Mouse (Mus musculus) megakaryocyte, embryonic 14.5 days (primary cell): Measurements from ENCODE around the gene Coq10a. TPM values are rescaled to one million over a fixed set of nuclear protein-coding genes. Genes with fewer than 3 reads are reported as not detected.
A peak's percentile ranks its signal among the peaks of the same experiment; 100 is the strongest.
"Not testable (repeated sequence)": the region's sequence is repeated elsewhere in the genome, so short reads cannot be mapped to it uniquely, and the experiment has no call there.

Source experiments
- H3K27me3 ChIP-seq: replicated peaks from 2 replicates; pipeline ENCODE3; 2012; ENCODE audit warnings: inconsistent platforms
- H3K36me3 ChIP-seq: replicated peaks from 2 replicates; pipeline ENCODE3; 2012; ENCODE audit warnings: low read length, inconsistent platforms, mixed read lengths
- H3K4me1 ChIP-seq: 2 replicates; pipeline ENCODE4 v1.6.1; 2012; ENCODE audit warnings: inconsistent platforms
- H3K4me3 ChIP-seq: replicated peaks from 2 replicates; pipeline ENCODE3; 2012; ENCODE audit warnings: moderate library complexity, mild to moderate bottlenecking, inconsistent platforms
- H3K9me3 ChIP-seq: 2 replicates; pipeline ENCODE4 v1.6.1; 2012; ENCODE audit warnings: inconsistent platforms
- FLI1 ChIP-seq: IDR thresholded peaks from 2 replicates; pipeline ENCODE4 v1.6.1; 2012; ENCODE audit warnings: low read length, inconsistent platforms, mixed read lengths
- GATA1 ChIP-seq: IDR thresholded peaks from 3 replicates; pipeline ENCODE4 v1.6.1; 2012; ENCODE audit warnings: mixed read lengths, low read length, inconsistent platforms, borderline replicate concordance
- polyA plus RNA-seq: library from polyadenylated mRNA; stranded (reverse); fragments of >175 nt; gene quantifications from 2 replicates; pipeline ENCODE4 v1.2.3, GENCODE M21; 2012; ENCODE audit warnings: low replicate concordance; ENCODE audit not compliant: insufficient read depth

Gene Coq10a
- polyA plus RNA-seq, 1 experiment: 5.0 TPM

DNA sequence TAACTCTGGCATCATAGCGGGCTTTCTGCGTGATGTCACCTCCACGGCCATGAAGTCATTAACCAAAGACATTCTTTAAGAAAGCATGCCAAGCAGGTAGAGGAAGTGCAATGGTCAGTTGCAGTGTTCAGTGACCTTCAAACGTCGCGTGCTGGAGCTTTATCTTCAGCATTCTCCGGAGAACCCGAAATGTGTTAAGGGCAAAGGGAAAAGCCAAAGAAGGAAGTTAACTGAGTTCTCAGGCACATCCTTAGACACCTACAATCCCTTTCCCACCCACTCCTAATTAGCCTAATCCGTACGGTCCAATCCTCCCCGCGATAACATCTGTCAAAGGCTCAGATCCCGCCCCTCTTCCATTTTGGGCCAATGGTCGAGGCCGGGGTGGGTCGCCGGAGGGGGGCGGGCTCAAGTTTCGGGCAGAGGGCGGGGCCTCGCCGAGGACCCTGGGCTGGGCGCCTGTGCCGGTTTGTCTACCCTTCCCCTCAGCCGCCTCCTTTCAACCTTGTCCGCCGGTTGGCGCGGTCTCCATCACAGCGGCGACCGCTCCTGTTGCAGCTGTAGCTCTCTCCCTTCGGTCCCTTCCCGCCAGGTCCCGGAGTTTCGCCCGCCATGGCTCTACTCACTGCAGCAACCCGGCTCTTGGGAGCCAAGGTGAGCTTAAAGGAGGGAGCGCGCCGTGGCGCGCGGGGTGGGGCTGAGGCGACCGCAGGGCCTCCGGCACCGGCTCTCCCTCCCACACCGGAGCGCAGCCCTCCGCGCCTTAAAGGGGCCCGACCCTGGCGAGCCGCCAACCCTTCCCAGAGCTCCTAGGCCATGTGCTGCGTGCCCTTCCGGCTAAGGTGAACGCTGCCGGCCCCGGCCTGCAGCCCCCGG, 31.3 kb downstream of the Coq10a start, which contains the start of gene Cs:
Cs (plus strand) TSS at position 429 of the 876 bp plus-strand sequence.
- peaks cover 9% of the 10 kb centered on the region for H3K36me3 ChIP-seq
- H3K9me3 ChIP-seq: no peaks in the 10 kb centered on the region
- H3K4me3 ChIP-seq: peak within 1 kb of the TSS; percentile 96
- H3K27me3 ChIP-seq: no peaks in the 10 kb centered on the region
- TF ChIP-seq FLI1: no peak
- no peak; the same call in 2 of the 3 replicates for TF ChIP-seq GATA1
- peaks cover 63% of the 10 kb centered on the region for H3K4me1 ChIP-seq

GRCm38 (mm10) chr10:128336597-128336996, 32.2 kb downstream of the Coq10a start:
- H3K27me3 ChIP-seq: no peaks in the 10 kb centered on the region
- peak overlapping the region; percentile 96 for H3K4me3 ChIP-seq
- TF ChIP-seq GATA1: no peak
- TF ChIP-seq FLI1: no peak
- H3K9me3 ChIP-seq: no peaks in the 10 kb centered on the region
- H3K36me3 ChIP-seq: peaks cover 6% of the 10 kb centered on the region
- peaks cover 62% of the 10 kb centered on the region for H3K4me1 ChIP-seq

GRCm38 (mm10) chr10:128336195-128336594, 32.6 kb downstream of the Coq10a start:
- H3K4me1 ChIP-seq: peaks cover 61% of the 10 kb centered on the region
- H3K27me3 ChIP-seq: no peaks in the 10 kb centered on the region
- H3K36me3 ChIP-seq: peaks cover 2% of the 10 kb centered on the region
- H3K4me3 ChIP-seq: no peak overlapping the region
- H3K9me3 ChIP-seq: no peaks in the 10 kb centered on the region
- TF ChIP-seq FLI1 (no peak), GATA1 (no peak)

DNA sequence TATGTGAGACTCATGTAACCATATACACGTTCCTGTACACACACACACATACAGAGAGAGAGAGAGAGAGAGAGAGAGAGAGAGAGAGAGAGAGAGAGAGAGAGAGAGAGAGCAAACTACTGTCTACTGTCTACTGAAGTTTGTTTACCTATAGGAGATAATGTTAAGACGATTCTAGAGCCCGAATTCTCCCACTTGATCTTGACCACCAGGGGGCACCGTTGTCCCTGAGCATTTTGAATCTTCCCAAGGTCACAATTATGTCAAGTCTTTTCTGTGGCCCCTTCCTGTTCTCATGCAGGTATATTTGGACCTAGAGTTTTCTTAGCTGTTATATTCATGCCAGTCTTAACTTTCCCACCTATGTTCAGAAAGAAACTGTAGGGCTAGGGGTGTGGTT, 33.2 kb downstream of the Coq10a start:
- TF ChIP-seq FLI1 (no peak), GATA1 (no peak)
- no peak overlapping the region for H3K4me3 ChIP-seq
- H3K9me3 ChIP-seq: no peaks in the 10 kb centered on the region
- H3K27me3 ChIP-seq: no peaks in the 10 kb centered on the region
- peaks cover 60% of the 10 kb centered on the region for H3K4me1 ChIP-seq
- no peaks in the 10 kb centered on the region for H3K36me3 ChIP-seq

- H3K9me3 ChIP-seq, H3K4me3 ChIP-seq, H3K27me3 ChIP-seq: not testable (repeated sequence)
- Histone ChIP-seq H3K4me1 (peaks cover 43% of the 10 kb centered on the region), H3K36me3 (peaks cover 17% of the 10 kb centered on the region)
Observed at GRCm38 (mm10) chr10:128332358-128333249, 36.2 kb downstream of the Coq10a start.

GRCm38 (mm10) chr10:128327610-128328009, 41.2 kb downstream of the Coq10a start:
- peaks cover 38% of the 10 kb centered on the region for H3K4me1 ChIP-seq
- H3K36me3 ChIP-seq: peaks cover 45% of the 10 kb centered on the region
- TF ChIP-seq GATA1: no peak
- TF ChIP-seq FLI1: no peak
- no peaks in the 10 kb centered on the region for H3K27me3 ChIP-seq
- no peak overlapping the region for H3K4me3 ChIP-seq
- no peaks in the 10 kb centered on the region for H3K9me3 ChIP-seq

DNA sequence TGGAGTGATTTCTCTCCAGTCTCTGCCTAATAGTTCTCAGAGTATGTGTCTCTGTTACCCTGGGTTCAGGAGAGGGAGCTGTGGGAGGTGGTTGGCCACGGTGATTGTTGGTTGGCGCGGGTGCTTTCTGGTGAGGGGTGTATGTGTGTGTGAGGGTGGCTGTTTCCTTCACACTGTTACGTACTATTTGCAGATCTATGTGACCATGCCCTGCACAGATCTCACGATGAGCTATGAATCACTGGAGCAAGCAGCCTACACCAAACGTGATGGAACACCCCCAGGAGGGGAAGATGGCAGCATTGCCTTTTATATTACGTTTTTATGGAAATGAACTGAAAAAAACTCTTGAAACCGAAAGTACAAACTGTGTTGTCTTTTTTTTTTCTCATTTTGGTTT, 42.0 kb downstream of the Coq10a start:
- Histone ChIP-seq H3K4me1 (peaks cover 35% of the 10 kb centered on the region), H3K9me3 (no peaks in the 10 kb centered on the region), H3K4me3 (no peak overlapping the region), H3K36me3 (peaks cover 45% of the 10 kb centered on the region), H3K27me3 (no peaks in the 10 kb centered on the region)
- TF ChIP-seq GATA1 (no peak), FLI1 (no peak)

DNA sequence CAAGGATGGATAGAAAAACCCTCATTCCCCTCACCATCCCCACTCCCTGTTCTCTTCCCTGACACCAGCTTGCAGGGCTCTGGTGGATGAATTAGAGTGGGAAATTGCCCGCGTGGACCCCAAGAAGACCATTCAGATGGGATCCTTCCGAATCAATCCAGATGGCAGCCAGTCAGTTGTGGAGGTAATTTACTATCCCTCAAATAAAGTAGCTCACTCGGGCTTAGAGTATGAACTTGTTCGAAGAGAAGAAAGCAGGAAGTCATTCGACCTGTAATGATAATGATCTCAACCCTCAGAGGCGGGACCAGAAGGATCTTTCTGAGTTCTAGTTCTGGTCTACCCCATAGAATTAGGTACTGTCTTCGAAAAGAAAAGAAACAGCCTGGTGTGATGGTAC, 45.3 kb downstream of the Coq10a start:
- Histone ChIP-seq H3K4me3 (peak overlapping the region; percentile 95), H3K36me3 (peaks cover 61% of the 10 kb centered on the region), H3K9me3 (no peaks in the 10 kb centered on the region), H3K27me3 (no peaks in the 10 kb centered on the region), H3K4me1 (peaks cover 22% of the 10 kb centered on the region)
- no peak for TF ChIP-seq FLI1
- no peak for TF ChIP-seq GATA1

DNA sequence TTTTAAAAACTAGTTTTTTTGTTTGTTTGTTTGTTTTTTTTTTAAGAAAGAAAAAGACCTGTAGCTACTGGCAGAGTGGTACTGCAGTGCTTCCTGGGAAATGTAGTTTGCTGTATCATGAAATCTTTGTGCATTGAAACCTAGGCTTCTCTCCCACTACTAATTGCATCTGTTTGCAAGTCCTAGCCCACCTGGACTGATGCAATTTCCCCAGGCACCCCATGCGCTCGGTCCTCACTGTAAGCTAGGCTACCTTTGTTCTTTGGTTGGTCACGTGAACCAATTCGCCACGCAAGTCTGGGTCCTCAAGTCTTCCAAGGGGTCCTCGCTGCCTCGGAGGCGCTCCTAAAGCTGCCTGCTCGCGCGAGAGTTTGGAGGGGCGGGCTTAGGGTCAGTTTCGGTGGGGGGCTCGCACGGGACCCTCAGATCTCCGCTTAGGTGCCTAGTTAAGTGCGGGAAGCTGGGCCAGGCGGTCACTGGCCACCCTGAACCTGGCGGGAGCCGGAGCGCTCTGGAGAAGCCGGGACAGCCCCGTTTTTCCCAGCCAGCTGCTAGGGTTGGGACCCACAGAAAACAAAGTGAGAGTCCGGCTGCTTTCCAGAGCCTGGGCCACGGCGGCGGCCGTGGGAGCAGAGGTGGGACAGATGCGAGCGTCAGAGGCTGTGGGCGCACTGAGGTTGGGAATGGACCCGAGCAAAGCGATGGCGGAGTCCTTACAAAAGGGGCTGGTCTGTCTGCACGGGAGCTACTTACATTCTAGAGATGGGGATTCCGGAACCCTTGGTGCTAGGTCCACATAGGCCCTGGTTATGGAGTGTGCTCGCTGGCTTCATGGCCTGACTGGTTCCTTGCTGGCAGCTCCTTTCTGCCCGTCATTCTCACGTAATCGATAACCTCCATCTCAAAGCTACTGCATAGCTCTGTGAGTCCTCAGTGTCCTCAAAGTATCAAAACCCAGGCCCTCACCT, 46.4 kb downstream of the Coq10a start, which contains the start of gene Cnpy2:
Cnpy2 (plus strand) TSS at position 319 of the 968 bp plus-strand sequence.
- H3K36me3 ChIP-seq: peaks cover 62% of the 10 kb centered on the region
- H3K4me1 ChIP-seq: peaks cover 22% of the 10 kb centered on the region
- TF ChIP-seq FLI1 (no peak), GATA1 (no peak)
- no peaks in the 10 kb centered on the region for H3K27me3 ChIP-seq
- no peaks in the 10 kb centered on the region for H3K9me3 ChIP-seq
- H3K4me3 ChIP-seq: peak within 1 kb of the TSS; percentile 95
